Mouse (Mus musculus) 3134 (cell line): Measurements from ENCODE around the gene C330021F23Rik.
"Not testable (repeated sequence)": the region's sequence is repeated elsewhere in the genome, so short reads cannot be mapped to it uniquely, and the experiment has no call there.

Source experiments
- DNase-seq: peaks from one replicate; pipeline ENCODE4 v3.0.0-alpha.2; 2011; ENCODE audit warnings: low spot score; ENCODE audit not compliant: insufficient read length; ENCODE audit errors: extremely low read depth

C330021F23Rik gene

DNA sequence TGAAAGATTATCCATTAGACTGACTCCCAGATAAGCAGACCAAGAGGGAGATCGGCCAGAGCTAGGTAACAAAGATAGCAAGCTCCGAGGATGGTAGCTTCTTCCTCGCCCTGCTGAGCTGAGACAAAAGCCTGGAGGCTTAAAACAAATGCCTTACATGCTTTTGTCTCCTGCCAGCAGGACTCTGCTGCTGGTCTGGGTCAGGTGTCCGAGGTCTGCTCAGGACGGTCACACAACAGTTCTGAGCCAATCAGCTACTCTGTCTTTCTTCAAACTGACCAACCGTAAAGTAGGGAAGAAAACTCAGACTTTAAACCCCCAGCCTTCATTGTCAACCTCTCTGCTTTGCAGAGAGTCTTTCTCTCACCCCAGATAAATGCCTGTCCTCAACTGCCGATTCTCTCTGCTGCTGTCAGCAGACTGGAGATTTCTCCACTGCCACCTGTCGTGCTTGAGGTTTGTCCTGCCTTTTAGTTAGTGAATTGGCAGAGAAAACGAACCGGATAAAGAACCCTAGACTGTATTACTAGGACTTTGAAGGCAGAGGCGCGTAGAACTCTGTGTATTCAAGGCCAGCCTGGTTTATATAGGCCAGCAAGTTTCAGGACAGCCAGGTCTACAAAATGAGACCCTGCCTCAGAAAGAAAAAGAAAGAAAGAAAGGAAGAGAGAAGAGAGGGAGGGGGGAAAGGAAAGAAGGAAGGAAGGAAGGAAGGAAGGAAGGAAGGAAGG, at the start of gene C330021F23Rik:
Gene C330021F23Rik, plus strand, starts transcription at position 350 of the 731 bp plus-strand sequence.
- DNase-seq, result no peak

DNA sequence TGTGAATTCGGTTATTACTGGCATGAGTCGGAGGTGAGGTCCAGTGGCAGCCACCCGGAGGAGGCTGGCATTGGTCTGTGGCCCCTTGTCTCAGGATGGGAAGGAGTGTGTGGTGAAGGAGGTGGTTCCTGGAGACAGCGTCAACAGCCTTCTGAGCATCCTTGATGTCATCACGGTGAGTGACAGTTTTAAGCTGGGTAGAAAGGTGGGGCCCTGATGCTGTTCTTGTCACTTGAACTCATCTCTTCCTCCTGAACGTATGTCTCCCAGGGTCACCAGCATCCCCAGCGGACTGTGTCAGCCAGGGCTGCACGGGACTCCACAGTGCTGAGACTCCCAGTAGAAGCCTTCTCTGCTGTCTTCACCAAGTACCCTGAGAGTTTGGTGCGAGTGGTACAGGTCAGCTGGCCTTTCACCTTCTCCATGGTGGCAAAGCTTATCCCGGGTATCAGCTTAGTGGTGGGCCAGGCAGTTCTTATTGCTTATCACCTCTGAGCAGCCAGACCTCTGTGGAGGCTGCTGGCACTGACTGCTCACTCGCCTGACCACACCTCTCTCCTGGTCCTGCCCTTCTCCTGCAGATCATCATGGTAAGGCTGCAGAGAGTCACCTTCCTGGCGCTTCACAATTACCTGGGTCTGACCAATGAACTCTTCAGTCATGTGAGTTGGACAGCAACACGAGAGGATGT, 45.6 kb upstream of the C330021F23Rik start:
- no peak for DNase-seq

- no peak for DNase-seq
These were observed 37.0 kb upstream of the C330021F23Rik start for GRCm38 (mm10) chr8:3530816-3531215.

DNA sequence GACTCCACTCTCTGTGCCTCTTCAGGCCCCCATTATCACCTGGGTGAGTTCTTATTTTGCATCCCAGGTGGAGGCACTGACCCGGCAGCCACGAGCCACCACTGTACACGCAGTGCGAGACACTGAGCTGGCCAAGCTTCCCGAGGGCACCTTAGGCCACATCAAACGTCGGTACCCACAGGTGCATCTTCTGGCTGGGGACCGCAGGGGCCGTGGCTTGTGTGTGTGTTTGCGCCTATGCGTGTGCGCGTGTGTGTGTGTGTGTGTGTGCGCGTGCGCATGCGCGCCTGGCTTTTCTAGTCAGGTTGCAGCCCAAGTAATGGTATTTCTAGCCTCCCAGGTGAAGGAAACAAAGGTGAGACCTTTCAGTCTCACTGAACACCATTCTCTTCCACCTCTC, 35.9 kb upstream of the C330021F23Rik start:
- DNase-seq, result no peak

GRCm38 (mm10) chr8:3536053-3536841, 31.5 kb upstream of the C330021F23Rik start:
- no peak for DNase-seq

DNA sequence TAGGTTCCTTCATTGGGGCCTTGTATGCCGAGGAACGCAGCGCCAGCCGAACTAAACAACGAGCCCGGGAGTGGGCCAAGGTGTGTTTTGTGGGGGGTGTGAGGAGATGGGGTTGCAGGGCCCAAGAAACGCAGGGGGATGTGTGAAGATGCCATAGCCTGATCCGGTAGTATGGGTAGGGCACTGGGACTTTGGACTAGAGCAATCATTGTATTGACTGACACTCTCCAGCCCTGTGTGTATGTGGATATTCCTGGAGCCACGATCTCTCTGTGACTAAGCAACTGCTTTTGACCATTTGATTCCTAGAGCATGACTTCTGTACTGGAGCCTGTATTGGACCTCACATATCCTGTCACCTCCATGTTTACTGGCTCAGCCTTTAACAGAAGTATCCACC, 30.9 kb upstream of the C330021F23Rik start:
- no peak for DNase-seq

DNA sequence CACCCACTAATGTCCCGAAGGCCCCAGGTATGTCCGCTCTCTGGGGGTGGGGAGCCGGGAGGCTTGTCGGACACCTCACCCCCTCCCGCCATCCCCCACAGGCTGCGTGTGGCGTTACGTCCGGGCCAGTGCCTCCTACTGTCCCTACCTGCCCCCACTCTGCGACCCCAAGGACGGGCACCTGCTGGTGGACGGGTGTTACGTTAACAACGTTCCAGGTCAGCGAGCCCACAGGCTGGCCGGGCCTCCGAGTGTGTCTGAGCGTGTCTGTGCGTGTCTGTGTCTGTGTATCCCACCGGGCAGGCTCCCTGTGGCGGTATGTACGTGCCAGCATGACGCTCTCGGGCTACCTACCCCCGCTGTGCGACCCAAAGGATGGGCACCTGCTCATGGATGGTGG, 30.1 kb upstream of the C330021F23Rik start:
- DNase-seq, result no peak

GRCm38 (mm10) chr8:3539146-3539545, 28.6 kb upstream of the C330021F23Rik start:
- no peak for DNase-seq

DNA sequence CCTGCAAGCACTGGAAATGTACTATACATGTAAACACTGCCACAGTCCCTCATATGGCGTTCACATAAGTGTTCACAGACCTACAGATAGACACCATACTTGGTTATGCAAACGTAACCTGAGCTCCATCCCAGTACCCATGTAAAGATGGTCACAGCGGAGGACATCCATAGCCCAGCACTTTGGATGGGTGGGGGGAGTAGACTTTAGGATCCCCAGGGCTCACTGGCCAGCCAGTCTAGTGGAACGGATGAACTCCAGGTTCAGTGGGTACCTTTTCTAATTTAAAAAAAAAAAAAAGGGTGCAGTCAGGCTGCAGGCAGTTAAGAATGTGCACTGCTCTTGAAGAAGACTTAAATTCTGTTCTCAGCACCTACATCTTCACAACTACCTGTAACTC, 27.7 kb upstream of the C330021F23Rik start:
- DNase-seq, result no peak

- no peak for DNase-seq
These were observed 21.3 kb upstream of the C330021F23Rik start for GRCm38 (mm10) chr8:3546511-3546910.

DNA sequence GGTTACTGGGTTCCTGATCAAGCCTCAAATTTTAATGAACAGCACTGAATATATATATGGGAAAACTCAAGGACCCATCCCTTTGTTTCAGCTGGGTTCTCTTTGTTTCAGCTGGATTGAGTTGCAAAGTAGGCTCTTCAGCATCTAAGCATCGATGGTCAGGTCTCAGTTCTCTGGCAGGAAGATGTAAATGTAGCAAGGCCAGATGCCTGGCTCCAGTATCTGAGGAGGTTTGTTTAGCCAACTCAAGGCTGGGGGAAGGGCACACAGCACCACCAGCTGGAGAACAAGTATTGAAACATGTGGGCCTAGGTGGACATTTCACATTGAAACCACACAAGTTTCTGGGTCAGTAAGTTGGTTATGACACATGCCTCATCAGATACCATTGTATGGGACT, 15.6 kb upstream of the C330021F23Rik start:
- DNase-seq, result no peak

- no peak for DNase-seq
These were observed 11.7 kb upstream of the C330021F23Rik start for GRCm38 (mm10) chr8:3556114-3556513.

DNA sequence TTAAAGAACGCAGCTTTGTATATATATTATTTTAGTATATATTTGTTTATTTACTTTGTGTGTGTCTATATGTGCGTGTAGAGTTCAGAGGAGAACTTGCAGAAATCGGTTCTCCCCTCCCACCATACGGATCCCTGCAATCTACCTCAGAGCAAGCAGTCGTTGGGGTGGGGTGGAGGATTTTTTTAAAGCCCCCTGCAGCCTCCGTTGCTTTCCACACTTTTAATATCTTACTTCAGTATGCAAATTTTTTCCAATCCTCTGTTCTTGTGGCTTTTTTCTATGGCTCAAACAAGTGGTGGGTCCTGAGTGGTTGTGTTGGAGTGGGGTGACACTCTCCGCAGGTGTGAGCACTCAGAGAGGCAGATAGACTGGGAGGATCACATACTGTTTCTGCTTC, 588 bp downstream of the C330021F23Rik start:
- no peak for DNase-seq

DNA sequence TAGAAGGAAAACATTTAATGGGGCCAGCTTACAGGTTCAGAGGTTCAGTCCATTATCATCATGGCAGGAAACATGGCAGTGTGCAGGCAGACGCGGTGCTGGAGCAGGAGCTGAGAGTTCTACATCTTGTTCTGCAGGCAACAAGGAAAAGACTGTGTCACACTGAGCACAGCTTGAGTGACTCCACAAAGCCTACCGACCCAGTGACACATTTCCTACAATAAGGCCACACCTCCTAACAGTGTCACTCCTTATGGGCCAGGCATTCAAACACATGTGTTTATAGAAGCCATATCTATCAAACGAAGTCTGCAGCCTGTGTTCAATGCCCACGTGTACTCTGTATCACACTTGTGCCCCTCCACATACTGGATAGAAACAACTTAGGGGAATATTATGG, 2.0 kb downstream of the C330021F23Rik start:
- DNase-seq, result no peak

- DNase-seq, result no peak
These were observed 6.8 kb downstream of the C330021F23Rik start for GRCm38 (mm10) chr8:3574546-3574945.

DNA sequence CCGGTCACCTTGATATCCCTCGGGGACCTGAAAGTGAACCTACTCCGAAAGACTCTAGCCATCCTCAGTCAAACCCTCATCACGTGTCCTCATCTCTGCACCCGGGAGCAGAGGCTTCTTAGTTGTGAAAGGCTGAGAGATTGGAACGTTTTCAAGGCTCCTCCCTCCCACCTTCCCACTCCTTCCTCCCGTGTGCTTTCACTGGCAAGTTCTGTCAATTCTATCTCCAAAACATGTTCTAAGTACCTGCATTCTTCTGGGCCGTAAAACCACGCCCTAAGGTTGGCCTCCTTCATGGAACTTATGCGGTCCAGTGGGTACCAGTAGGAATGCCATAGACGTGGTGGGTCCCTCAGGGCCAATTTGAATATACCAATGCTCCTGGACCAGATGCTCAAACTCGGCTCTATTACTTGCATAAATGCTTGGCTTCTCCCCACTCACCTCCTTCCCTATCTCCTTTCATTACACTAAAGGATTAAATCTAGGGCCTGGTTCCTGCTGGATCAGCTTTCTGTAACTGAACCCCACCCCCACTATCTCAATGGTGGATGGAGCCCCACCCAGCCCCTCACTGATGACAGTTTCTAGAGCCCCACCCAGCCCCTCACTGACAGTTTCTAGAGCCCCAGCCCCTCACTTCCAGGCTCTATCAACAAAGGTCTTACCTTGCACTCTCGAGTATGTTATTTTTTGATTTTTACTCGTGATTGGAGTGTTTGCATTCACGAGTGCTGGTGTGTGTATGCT, 8.6 kb downstream of the C330021F23Rik start:
- DNase-seq, result no peak

- DNase-seq, result no peak
These were observed 11.9 kb downstream of the C330021F23Rik start for GRCm38 (mm10) chr8:3579390-3580364.

DNA sequence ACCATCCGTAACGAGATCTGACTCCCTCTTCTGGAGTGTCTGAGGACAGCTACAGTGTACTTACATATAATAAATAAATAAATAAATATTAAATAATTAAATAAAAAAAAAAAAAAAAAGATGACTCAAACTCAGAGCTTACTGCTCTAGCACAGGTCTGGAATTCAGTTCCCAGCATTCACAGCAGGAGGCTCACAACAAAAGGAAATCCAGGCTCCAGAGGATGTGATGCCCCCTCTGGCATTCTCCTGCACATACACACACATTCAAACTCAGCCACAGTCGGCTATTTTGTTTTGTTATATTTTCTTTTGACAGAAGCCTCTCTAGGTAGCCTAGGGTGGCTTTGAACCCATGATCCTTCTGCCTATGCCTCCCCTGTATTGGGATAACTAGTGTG, 14.2 kb downstream of the C330021F23Rik start:
- DNase-seq, result not testable (repeated sequence)

DNA sequence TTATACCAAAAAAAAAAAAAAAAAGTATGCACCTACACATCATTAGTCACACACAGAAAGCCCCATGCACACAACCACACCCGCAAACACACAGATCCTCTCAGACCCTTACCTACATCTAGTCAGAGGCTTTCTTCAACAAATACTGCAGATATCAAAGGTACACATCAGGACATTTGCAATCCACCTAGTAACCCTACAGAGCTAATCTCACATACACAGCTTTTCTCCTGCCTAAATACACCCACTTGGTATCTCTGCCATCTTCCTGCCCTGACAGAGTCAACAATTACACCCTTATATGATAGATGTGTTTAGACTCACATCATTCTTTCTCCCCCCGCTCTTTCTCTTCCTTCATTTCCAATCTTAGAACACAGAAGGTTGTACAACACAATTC, 18.7 kb downstream of the C330021F23Rik start:
- no peak for DNase-seq

GRCm38 (mm10) chr8:3586993-3587390, 19.2 kb downstream of the C330021F23Rik start, which contains the start of gene Camsap3:
Camsap3 (plus strand) TSS chr8:3587293.
- DNase-seq, result no peak
